Mouse (Mus musculus): Measurements from ENCODE around the gene March1. TPM values are rescaled to one million over a fixed set of nuclear protein-coding genes. Genes with fewer than 3 reads are reported as not detected.

March1 gene
- polyA plus RNA-seq, 1 experiment from 2014 or later: 0.32 TPM

- Histone ChIP-seq H3K9ac (ENCODE audit: low read length) (no peak overlapping the region), H3K36me3 (ENCODE audit: control insufficient read depth, insufficient read depth, low read length) (no peaks in the 10 kb centered on the region), H3K4me2 (ENCODE audit: low read depth, severe bottlenecking) (no peak overlapping the region), H3K27me3 (ENCODE audit: control insufficient read depth, insufficient read depth, low read length) (no peaks in the 10 kb centered on the region), H3K9me3 (ENCODE audit: control insufficient read depth, low read length) (no peaks in the 10 kb centered on the region), H3K4me1 (ENCODE audit: control insufficient read depth, insufficient read depth, low read length) (no peaks in the 10 kb centered on the region), H3K4me3 (ENCODE audit: low read depth, low read length) (no peak overlapping the region), H3K27ac (replicated peaks; ENCODE audit: low read depth, low read length) (no peak overlapping the region)
- WGBS: 67% methylated on average over 4 of the region's 4 CpGs
- DNase-seq (ENCODE audit: low spot score) (no peak), ATAC-seq (ENCODE audit: insufficient number of reproducible peaks, low FRiP score, low TSS enrichment, low read depth) (no peak)
Observed at GRCm38 (mm10) chr8:66269546-66269945, 651.8 kb downstream of the March1 start.

- DNase-seq (ENCODE audit: low spot score) (no peak), ATAC-seq (ENCODE audit: insufficient number of reproducible peaks, low FRiP score, low TSS enrichment, low read depth) (no peak)
- Histone ChIP-seq H3K4me3 (ENCODE audit: low read depth, low read length) (no peak overlapping the region), H3K4me2 (ENCODE audit: low read depth, severe bottlenecking) (no peak overlapping the region), H3K27me3 (ENCODE audit: control insufficient read depth, insufficient read depth, low read length) (no peaks in the 10 kb centered on the region), H3K4me1 (ENCODE audit: control insufficient read depth, insufficient read depth, low read length) (no peaks in the 10 kb centered on the region), H3K9ac (ENCODE audit: low read length) (no peak overlapping the region), H3K9me3 (ENCODE audit: control insufficient read depth, low read length) (no peaks in the 10 kb centered on the region), H3K27ac (replicated peaks; ENCODE audit: low read depth, low read length) (no peak overlapping the region), H3K36me3 (ENCODE audit: control insufficient read depth, insufficient read depth, low read length) (no peaks in the 10 kb centered on the region)
- 81% methylated on average over 2 of the region's 2 CpGs for WGBS
Observed at GRCm38 (mm10) chr8:66270116-66270515, 652.4 kb downstream of the March1 start.

DNA sequence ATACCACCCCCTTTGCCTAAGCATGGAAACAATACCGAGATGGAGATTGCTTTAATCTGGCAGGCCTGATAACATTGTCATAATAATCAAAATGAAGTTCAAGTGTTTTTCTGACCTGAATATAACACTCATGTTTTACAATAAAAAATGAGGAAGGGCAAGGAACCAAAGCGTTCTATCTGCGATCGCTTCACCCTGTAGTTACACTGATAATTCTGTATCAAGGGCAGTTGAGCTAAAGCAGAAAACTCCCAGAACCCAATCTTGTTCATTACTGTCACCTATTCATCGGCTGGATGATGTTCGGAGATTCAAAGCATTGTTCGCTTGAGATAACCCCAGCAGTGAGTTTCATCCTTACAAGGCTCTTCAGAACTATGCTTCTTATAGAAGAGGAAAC lies 700.1 kb downstream of the March1 start:
- Histone ChIP-seq H3K36me3 (ENCODE audit: control insufficient read depth, insufficient read depth, low read length) (no peaks in the 10 kb centered on the region), H3K4me3 (ENCODE audit: low read depth, low read length) (no peak overlapping the region), H3K27me3 (ENCODE audit: control insufficient read depth, insufficient read depth, low read length) (no peaks in the 10 kb centered on the region), H3K4me1 (ENCODE audit: control insufficient read depth, insufficient read depth, low read length) (no peaks in the 10 kb centered on the region), H3K9ac (ENCODE audit: low read length) (no peak overlapping the region), H3K4me2 (ENCODE audit: low read depth, severe bottlenecking) (no peak overlapping the region), H3K9me3 (ENCODE audit: control insufficient read depth, low read length) (no peaks in the 10 kb centered on the region), H3K27ac (replicated peaks; ENCODE audit: low read depth, low read length) (no peak overlapping the region)
- 95% methylated on average over 7 of the region's 7 CpGs for WGBS
- DNase-seq (ENCODE audit: low spot score) (no peak), ATAC-seq (ENCODE audit: insufficient number of reproducible peaks, low FRiP score, low TSS enrichment, low read depth) (no peak)

DNA sequence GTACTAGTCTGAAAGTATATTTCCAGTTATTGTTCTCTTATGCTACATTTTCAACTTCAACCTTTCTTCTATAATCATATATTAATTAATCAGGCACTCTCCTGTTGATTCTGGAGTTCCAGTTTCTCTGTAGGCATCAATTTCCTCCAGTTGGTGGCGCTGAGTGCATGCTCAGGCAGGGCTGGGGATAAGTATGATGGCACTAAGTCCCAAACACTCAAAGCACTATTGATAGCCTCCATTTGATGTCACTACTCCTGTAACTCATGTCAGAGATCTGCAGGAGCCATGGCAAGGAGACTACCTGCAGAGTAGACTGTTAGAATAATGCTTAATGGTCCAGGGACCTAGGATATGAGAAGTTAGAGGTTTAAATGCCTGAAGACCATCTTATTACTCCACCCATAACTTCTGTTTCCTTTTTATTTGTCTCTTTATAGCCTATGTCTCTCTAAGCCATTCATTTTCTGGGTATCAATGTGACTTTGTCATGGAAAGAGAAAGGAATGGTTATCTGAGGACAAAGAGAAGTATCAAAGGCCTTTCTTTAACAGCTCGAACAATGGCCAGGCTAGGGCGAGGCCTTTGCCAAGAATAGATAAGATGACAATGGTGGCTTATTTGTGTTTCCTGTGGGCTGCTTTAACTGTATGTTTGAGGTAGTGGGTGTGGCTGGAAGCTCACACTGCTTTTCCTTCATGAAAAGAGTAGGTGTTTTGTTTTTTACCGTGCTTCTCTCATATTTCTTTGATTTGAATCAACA lies 705.5 kb downstream of the March1 start:
- DNase-seq (ENCODE audit: low spot score) (no peak), ATAC-seq (ENCODE audit: insufficient number of reproducible peaks, low FRiP score, low TSS enrichment, low read depth) (no peak)
- H3K4me3 ChIP-seq (ENCODE audit: low read depth, low read length): no peak overlapping the region
- no peak overlapping the region for H3K4me2 ChIP-seq (ENCODE audit: low read depth, severe bottlenecking)
- no peaks in the 10 kb centered on the region for H3K4me1 ChIP-seq (ENCODE audit: control insufficient read depth, insufficient read depth, low read length)
- no peak overlapping the region for H3K9ac ChIP-seq (ENCODE audit: low read length)
- no peaks in the 10 kb centered on the region for H3K27me3 ChIP-seq (ENCODE audit: control insufficient read depth, insufficient read depth, low read length)
- H3K36me3 ChIP-seq (ENCODE audit: control insufficient read depth, insufficient read depth, low read length): no peaks in the 10 kb centered on the region
- H3K27ac ChIP-seq (replicated peaks; ENCODE audit: low read depth, low read length): no peak overlapping the region
- no peaks in the 10 kb centered on the region for H3K9me3 ChIP-seq (ENCODE audit: control insufficient read depth, low read length)
- 73% methylated on average over 4 of the region's 4 CpGs for WGBS

- no peak overlapping the region for H3K4me3 ChIP-seq (ENCODE audit: low read depth, low read length)
- ATAC-seq (ENCODE audit: insufficient number of reproducible peaks, low FRiP score, low TSS enrichment, low read depth): no peak
- no peaks in the 10 kb centered on the region for H3K9me3 ChIP-seq (ENCODE audit: control insufficient read depth, low read length)
- no peaks in the 10 kb centered on the region for H3K4me1 ChIP-seq (ENCODE audit: control insufficient read depth, insufficient read depth, low read length)
- H3K27me3 ChIP-seq (ENCODE audit: control insufficient read depth, insufficient read depth, low read length): no peaks in the 10 kb centered on the region
- no peak for DNase-seq (ENCODE audit: low spot score)
- no peaks in the 10 kb centered on the region for H3K36me3 ChIP-seq (ENCODE audit: control insufficient read depth, insufficient read depth, low read length)
- H3K4me2 ChIP-seq (ENCODE audit: low read depth, severe bottlenecking): no peak overlapping the region
- H3K9ac ChIP-seq (ENCODE audit: low read length): no peak overlapping the region
- H3K27ac ChIP-seq (replicated peaks; ENCODE audit: low read depth, low read length): no peak overlapping the region
Observed at GRCm38 (mm10) chr8:66326396-66326795, 708.7 kb downstream of the March1 start.

DNA sequence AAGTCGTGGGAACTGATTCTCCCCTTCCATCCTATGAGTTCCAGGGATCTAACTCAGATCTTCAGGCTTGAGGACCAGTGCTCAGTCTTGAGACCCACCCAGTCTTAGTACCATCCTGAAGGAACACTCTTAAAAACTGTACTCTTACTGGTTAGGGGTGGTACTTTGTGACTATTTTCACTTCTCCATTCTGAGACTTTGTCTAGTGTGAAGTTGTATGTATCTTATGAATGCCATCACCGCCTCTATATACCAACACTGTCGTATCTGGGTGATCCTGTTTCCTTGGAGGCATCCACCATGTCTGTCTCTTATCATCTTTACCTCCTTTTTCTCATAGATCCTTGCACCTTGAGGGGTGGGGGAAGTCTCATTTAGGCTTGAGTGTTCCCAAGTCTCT lies 714.5 kb downstream of the March1 start:
- Histone ChIP-seq H3K36me3 (ENCODE audit: control insufficient read depth, insufficient read depth, low read length) (no peaks in the 10 kb centered on the region), H3K27me3 (ENCODE audit: control insufficient read depth, insufficient read depth, low read length) (no peaks in the 10 kb centered on the region), H3K9me3 (ENCODE audit: control insufficient read depth, low read length) (no peaks in the 10 kb centered on the region), H3K4me1 (ENCODE audit: control insufficient read depth, insufficient read depth, low read length) (no peaks in the 10 kb centered on the region), H3K27ac (replicated peaks; ENCODE audit: low read depth, low read length) (no peak overlapping the region), H3K9ac (ENCODE audit: low read length) (no peak overlapping the region), H3K4me2 (ENCODE audit: low read depth, severe bottlenecking) (no peak overlapping the region), H3K4me3 (ENCODE audit: low read depth, low read length) (no peak overlapping the region)
- 90% methylated on average over 3 of the region's 3 CpGs for WGBS
- ATAC-seq (ENCODE audit: insufficient number of reproducible peaks, low FRiP score, low TSS enrichment, low read depth) (no peak), DNase-seq (ENCODE audit: low spot score) (no peak)

- Histone ChIP-seq H3K4me3 (ENCODE audit: low read depth, low read length) (no peak overlapping the region), H3K27ac (replicated peaks; ENCODE audit: low read depth, low read length) (no peak overlapping the region), H3K27me3 (ENCODE audit: control insufficient read depth, insufficient read depth, low read length) (no peaks in the 10 kb centered on the region), H3K9me3 (ENCODE audit: control insufficient read depth, low read length) (no peaks in the 10 kb centered on the region), H3K4me2 (ENCODE audit: low read depth, severe bottlenecking) (no peak overlapping the region), H3K36me3 (ENCODE audit: control insufficient read depth, insufficient read depth, low read length) (no peaks in the 10 kb centered on the region), H3K9ac (ENCODE audit: low read length) (no peak overlapping the region), H3K4me1 (ENCODE audit: control insufficient read depth, insufficient read depth, low read length) (no peaks in the 10 kb centered on the region)
- 84% methylated on average over 3 of the region's 3 CpGs for WGBS
- ATAC-seq (ENCODE audit: insufficient number of reproducible peaks, low FRiP score, low TSS enrichment, low read depth) (no peak), DNase-seq (ENCODE audit: low spot score) (no peak)
Observed at GRCm38 (mm10) chr8:66334265-66334664, 716.6 kb downstream of the March1 start.

DNA sequence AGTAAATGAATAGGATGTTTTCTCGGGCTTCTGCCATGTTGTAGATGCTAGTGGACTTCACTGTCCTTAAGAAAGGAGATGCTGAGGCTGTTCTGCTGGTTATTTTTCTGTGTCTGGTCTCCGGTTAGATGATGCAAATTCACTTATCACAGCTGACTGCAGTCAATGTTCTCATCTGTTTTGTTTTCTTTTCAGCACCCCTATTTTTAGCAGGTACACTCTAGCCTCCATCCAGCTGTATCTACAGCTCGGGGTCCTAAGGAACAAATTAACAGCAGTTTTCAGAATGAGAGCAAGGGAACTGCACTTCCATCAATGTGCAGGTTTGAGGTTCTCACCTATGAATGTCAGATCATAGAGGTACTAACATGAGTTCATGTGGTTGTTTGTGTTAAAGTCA lies 721.9 kb downstream of the March1 start:
- Histone ChIP-seq H3K4me1 (ENCODE audit: control insufficient read depth, insufficient read depth, low read length) (no peaks in the 10 kb centered on the region), H3K4me3 (ENCODE audit: low read depth, low read length) (no peak overlapping the region), H3K9me3 (ENCODE audit: control insufficient read depth, low read length) (no peaks in the 10 kb centered on the region), H3K36me3 (ENCODE audit: control insufficient read depth, insufficient read depth, low read length) (no peaks in the 10 kb centered on the region), H3K27me3 (ENCODE audit: control insufficient read depth, insufficient read depth, low read length) (no peaks in the 10 kb centered on the region), H3K27ac (replicated peaks; ENCODE audit: low read depth, low read length) (no peak overlapping the region), H3K9ac (ENCODE audit: low read length) (no peak overlapping the region), H3K4me2 (ENCODE audit: low read depth, severe bottlenecking) (no peak overlapping the region)
- ATAC-seq (ENCODE audit: insufficient number of reproducible peaks, low FRiP score, low TSS enrichment, low read depth) (no peak), DNase-seq (ENCODE audit: low spot score) (no peak)
- 88% methylated on average over 3 of the region's 3 CpGs for WGBS

- no peak for DNase-seq (ENCODE audit: low spot score)
- no peaks in the 10 kb centered on the region for H3K36me3 ChIP-seq (ENCODE audit: control insufficient read depth, insufficient read depth, low read length)
- no peak overlapping the region for H3K4me3 ChIP-seq (ENCODE audit: low read depth, low read length)
- no peak overlapping the region for H3K9ac ChIP-seq (ENCODE audit: low read length)
- H3K4me1 ChIP-seq (ENCODE audit: control insufficient read depth, insufficient read depth, low read length): no peaks in the 10 kb centered on the region
- H3K27me3 ChIP-seq (ENCODE audit: control insufficient read depth, insufficient read depth, low read length): no peaks in the 10 kb centered on the region
- WGBS: 84% methylated on average over 1 of the region's 1 CpGs
- no peak overlapping the region for H3K4me2 ChIP-seq (ENCODE audit: low read depth, severe bottlenecking)
- no peaks in the 10 kb centered on the region for H3K9me3 ChIP-seq (ENCODE audit: control insufficient read depth, low read length)
- no peak overlapping the region for H3K27ac ChIP-seq (replicated peaks; ENCODE audit: low read depth, low read length)
- no peak for ATAC-seq (ENCODE audit: insufficient number of reproducible peaks, low FRiP score, low TSS enrichment, low read depth)
Observed at GRCm38 (mm10) chr8:66342928-66343327, 725.2 kb downstream of the March1 start.
